In genomic region chr12:76684493-76684892, GRCm38 (mm10) we compare ENCODE assay signal across 15 mouse cellular contexts. TPM values are rescaled to one million over a fixed set of nuclear protein-coding genes. Genes with fewer than 3 reads are reported as not detected.
A peak's percentile ranks its signal among the peaks of the same experiment; 100 is the strongest.
DNase-seq lines count a peak whose midpoint lies in the region; ATAC-seq and TF ChIP-seq lines count a peak whose summit lies in the region.
"Had no signal": no experiment of that assay in that cellular context is flagged by ENCODE, and none has a peak within 500 bp of the region (broad histone marks: within the 10 kb centered on the region; RNA-seq: fewer than 3 reads in every experiment).

No protein-coding gene starts in this region.

- peak; percentile 92 for DNase-seq in heart, adult 11 months
- DNase-seq in heart, adult 8-10 months (ENCODE audit: low spot score) = no peak
- no peak for DNase-seq in liver, embryonic 11.5 days (ENCODE audit: low spot score)
- DNase-seq in liver = no peak
- peak; percentile 60 for DNase-seq in gastrocnemius, adult 18-20 months (ENCODE audit: low spot score)
- no peak for DNase-seq in liver, postnatal 0 days
- DNase-seq in ovary, postnatal 36 days (ENCODE audit: low spot score) = no peak
- DNase-seq in thymus, adult 2 months = no peak
- DNase-seq: kidney, adult 11 months; midbrain, embryonic 14.5 days had no signal

- peak overlapping the region; percentile 18; the same call in 1 of the 2 replicates for H3K9ac ChIP-seq in liver, embryonic 11.5 days (ENCODE audit: low read depth, low read length)
- no peak overlapping the region for H3K9ac ChIP-seq in liver, postnatal 0 days (replicated peaks)
- H3K9ac ChIP-seq: forebrain, embryonic 15.5 days; heart, embryonic 15.5 days; neural tube, embryonic 13.5 days; stomach, embryonic 15.5 days had no signal

- no peak for TF ChIP-seq POLR2A in thymus, adult 2 months (IDR thresholded peaks at IDR 0.05; ENCODE audit: control insufficient read depth, extremely low read depth, insufficient read depth, low read length, poor library complexity)

- peak; percentile 11; the same call in 1 of the 2 replicates for TF ChIP-seq CTCF in liver, postnatal 0 days (IDR thresholded peaks at IDR 0.05; ENCODE audit: low read depth)
- TF ChIP-seq CTCF in thymus, adult 2 months (IDR thresholded peaks at IDR 0.05; ENCODE audit: borderline replicate concordance, control insufficient read depth, extremely low read depth, insufficient read depth, low read length, poor library complexity) = no peak

- H3K4me1 ChIP-seq in liver, embryonic 11.5 days (replicated peaks; ENCODE audit: control insufficient read depth, insufficient read depth, low read length) = peaks cover 45% of the 10 kb centered on the region
- peaks cover 8% of the 10 kb centered on the region; the same call in 1 of the 2 replicates for H3K4me1 ChIP-seq in liver, postnatal 0 days (ENCODE audit: insufficient read depth)
- no peaks in the 10 kb centered on the region; the same call in 1 of the 2 replicates for H3K4me1 ChIP-seq in thymus, adult 2 months (replicated peaks; ENCODE audit: control insufficient read depth, insufficient read depth, low read length)
- H3K4me1 ChIP-seq: forebrain, embryonic 15.5 days; neural tube, embryonic 13.5 days; stomach, embryonic 15.5 days had no signal

- no peak overlapping the region for H3K27ac ChIP-seq in liver, embryonic 11.5 days (ENCODE audit: low read depth, low read length)
- H3K27ac ChIP-seq in liver, postnatal 0 days (ENCODE audit: low read depth) = no peak overlapping the region
- H3K27ac ChIP-seq in thymus, adult 2 months (ENCODE audit: control insufficient read depth, insufficient read depth, low read length) = no peak overlapping the region
- H3K27ac ChIP-seq: forebrain, embryonic 15.5 days; heart, embryonic 15.5 days; neural tube, embryonic 13.5 days; stomach, embryonic 15.5 days had no signal

- no peak overlapping the region for H3K4me2 ChIP-seq in liver, embryonic 11.5 days
- no peak overlapping the region for H3K4me2 ChIP-seq in liver, postnatal 0 days (ENCODE audit: low read depth, low read length)
- H3K4me2 ChIP-seq: forebrain, embryonic 15.5 days; heart, embryonic 15.5 days; neural tube, embryonic 13.5 days; stomach, embryonic 15.5 days had no signal

- H3K36me3 ChIP-seq in liver, embryonic 11.5 days (ENCODE audit: control insufficient read depth, insufficient read depth, low read length) = peaks cover 2% of the 10 kb centered on the region; the same call in 1 of the 2 replicates
- peaks cover 10% of the 10 kb centered on the region; the same call in 1 of the 2 replicates for H3K36me3 ChIP-seq in liver, postnatal 0 days (replicated peaks; ENCODE audit: insufficient read depth, low read length)
- H3K36me3 ChIP-seq in thymus, adult 2 months (ENCODE audit: control insufficient read depth, insufficient read depth, low read length) = no peaks in the 10 kb centered on the region
- H3K36me3 ChIP-seq: forebrain, embryonic 15.5 days; heart, embryonic 15.5 days; neural tube, embryonic 13.5 days; stomach, embryonic 15.5 days had no signal

- no peak for TF ChIP-seq EP300 in liver, postnatal 0 days (IDR thresholded peaks at IDR 0.05; ENCODE audit: low read depth)

- 72% methylated on average over 6 of the region's 6 CpGs for WGBS in liver, embryonic 11.5 days
- 66% methylated on average over 6 of the region's 6 CpGs for WGBS in liver, postnatal 0 days (ENCODE audit: insufficient replicate concordance)
- WGBS in thymus, adult 2 months = 90% methylated on average over 6 of the region's 6 CpGs

- H3K9me3 ChIP-seq in liver, embryonic 11.5 days (ENCODE audit: control insufficient read depth, low read length) = no peaks in the 10 kb centered on the region
- no peaks in the 10 kb centered on the region for H3K9me3 ChIP-seq in liver, postnatal 0 days (ENCODE audit: low read length)
- H3K9me3 ChIP-seq: forebrain, embryonic 15.5 days; heart, embryonic 15.5 days; neural tube, embryonic 13.5 days; stomach, embryonic 15.5 days had no signal

- no peak overlapping the region for H3K4me3 ChIP-seq in liver, embryonic 11.5 days (ENCODE audit: low read depth, low read length)
- H3K4me3 ChIP-seq in liver, postnatal 0 days (ENCODE audit: low read depth, low read length) = no peak overlapping the region
- no peak overlapping the region for H3K4me3 ChIP-seq in thymus, adult 2 months (ENCODE audit: control insufficient read depth, insufficient read depth, low read length)
- H3K4me3 ChIP-seq: forebrain, embryonic 15.5 days; heart, embryonic 15.5 days; neural tube, embryonic 13.5 days; stomach, embryonic 15.5 days had no signal

- H3K27me3 ChIP-seq in liver, embryonic 11.5 days (replicated peaks; ENCODE audit: control insufficient read depth, insufficient read depth, low read length) = no peaks in the 10 kb centered on the region
- no peaks in the 10 kb centered on the region for H3K27me3 ChIP-seq in liver, postnatal 0 days (ENCODE audit: insufficient read depth, low read length)
- H3K27me3 ChIP-seq in thymus, adult 2 months (ENCODE audit: control insufficient read depth, insufficient read depth, low read length) = no peaks in the 10 kb centered on the region
- H3K27me3 ChIP-seq: forebrain, embryonic 15.5 days; heart, embryonic 15.5 days; neural tube, embryonic 13.5 days; stomach, embryonic 15.5 days had no signal

- ATAC-seq in liver, embryonic 11.5 days (replicated peaks; ENCODE audit: low FRiP score) = peak; percentile 51; the same call in 1 of the 2 replicates
- no peak for ATAC-seq in liver, postnatal 0 days
- ATAC-seq: forebrain, embryonic 15.5 days; lung, postnatal 0 days had no signal

RNA-seq across cellular contexts. Expression of gene Sptb, which starts 25.9 kb away (rescaled TPM):
- total RNA-seq in heart, adult 8-10 months (2022) = 10 to 100 TPM; 91.9 to 98.2 (median 95.8) TPM
- 53.4 and 61.2 TPM in 2 replicates for polyA plus RNA-seq in liver, embryonic 11.5 days (2014; fragmentation: Nextera tagmentation; extraction: Ambion mirVana)
- 100 to 1,000 TPM; 158 to 172 TPM for total RNA-seq in gastrocnemius, adult 18-20 months (2021)
- 11.9 and 14.8 TPM in 2 replicates for polyA plus RNA-seq in liver, postnatal 0 days (2015; fragmentation: Nextera tagmentation; extraction: Ambion mirVana)
- polyA plus RNA-seq in thymus, adult 2 months (2012; rRNA removed) = 1.5 and 3.0 TPM in 2 replicates

Comparison
In these comparisons a context has a peak if more than half of its experiments do, and no peak if none do; other contexts are left out.
1. DNase-seq: peak in heart, adult 11 months (single experiment) and gastrocnemius, adult 18-20 months (single experiment); none in heart, adult 8-10 months (single experiment), liver, embryonic 11.5 days (single experiment), liver (single experiment), liver, postnatal 0 days (single experiment), ovary, postnatal 36 days (single experiment) and thymus, adult 2 months (single experiment).